Mouse (Mus musculus) monocyte, adult 59 days (primary cell): ENCODE measurements around the gene Eif6. TPM values are rescaled to one million over a fixed set of nuclear protein-coding genes. Genes with fewer than 3 reads are reported as not detected.

ENCODE experiments used
- total RNA-seq, 2 experiments: library from RNA; stranded (reverse); gene quantifications; one replicate each; pipeline ENCODE4 v1.2.4; 2023

The Eif6 gene
- total RNA-seq = 100 to 1,000 TPM; 105 to 131 TPM

GRCm38 (mm10) chr2:155826630-155827424 is at the start of gene Eif6:
TSS of gene Eif6 (minus strand) at chr2:155826925.

GRCm38 (mm10) chr2:155834732-155835131 is 8.0 kb upstream of the Eif6 start, which contains the start of gene Fam83c:
TSS of gene Fam83c (minus strand) at chr2:155834854.

GRCm38 (mm10) chr2:155819392-155819448 is 7.5 kb downstream of the Eif6 start, which contains the start of gene BC029722:
TSS of gene BC029722 (minus strand) at chr2:155819426.

GRCm38 (mm10) chr2:155774927-155775684 is 51.6 kb downstream of the Eif6 start, which contains the start of gene Mmp24:
TSS of gene Mmp24 (plus strand) at chr2:155775342.

Other genes with a start within 250 kb of the Eif6 start
- 10 to 100 TPM; 33.7 to 39.6 TPM for gene Gss, start 234.1 kb downstream of the Eif6 start, total RNA-seq
- under 1 TPM in 1 of 2 experiments, not detected in 1; 0.12 TPM for gene Myh7b, start 215.7 kb downstream of the Eif6 start, total RNA-seq
- 100 to 1,000 TPM; 187 to 191 TPM for gene Trpc4ap, start 134.5 kb downstream of the Eif6 start, total RNA-seq
- gene Edem2, start 97.5 kb downstream of the Eif6 start, total RNA-seq = 10 to 100 TPM; 46.1 to 49.8 TPM
- not detected for gene Gm17581, start 91.1 kb downstream of the Eif6 start, total RNA-seq
- gene Procr, start 75.8 kb downstream of the Eif6 start, total RNA-seq = 1 to 10 TPM; 2.0 to 2.3 TPM
- gene Mmp24, start 51.6 kb downstream of the Eif6 start, total RNA-seq = not detected
- gene BC029722, start 7.5 kb downstream of the Eif6 start, total RNA-seq = 10 to 100 TPM; 16.6 to 19.8 TPM
- not detected for gene Fam83c, start 7.9 kb upstream of the Eif6 start, total RNA-seq
- 10 to 100 TPM; 19.4 to 29.6 TPM for gene Uqcc1, start 103.4 kb upstream of the Eif6 start, total RNA-seq
- gene Gm15557, start 113.8 kb upstream of the Eif6 start, total RNA-seq = not detected
- gene Gdf5, start 118.4 kb upstream of the Eif6 start, total RNA-seq = not detected
- 10 to 100 TPM; 52.9 to 56.1 TPM for gene Cep250, start 129.5 kb upstream of the Eif6 start, total RNA-seq
- 1 to 10 TPM in 1 of 2 experiments, under 1 TPM in 1; 0.49 to 3.8 TPM for gene 6430550D23Rik, start 181.1 kb upstream of the Eif6 start, total RNA-seq
- 100 to 1,000 TPM; 100 to 112 TPM for gene Ergic3, start 181.1 kb upstream of the Eif6 start, total RNA-seq
- gene Fer1l4, start 226.0 kb upstream of the Eif6 start, total RNA-seq = not detected
- gene Spag4, start 238.2 kb upstream of the Eif6 start, total RNA-seq = 1 to 10 TPM in 1 of 2 experiments, under 1 TPM in 1; 0.55 to 1.2 TPM